Mouse (Mus musculus): Measurements from ENCODE around the gene Abca1.

GRCm38 (mm10) chr4:53137087-53137486 is 22.6 kb downstream of the Abca1 start:
- TF ChIP-seq CTCF (IDR thresholded peaks at IDR 0.05; ENCODE audit: low read depth, low read length) (no peak), POLR2A (IDR thresholded peaks at IDR 0.05; ENCODE audit: extremely low read depth, insufficient read depth, low read length) (no peak)
